Mouse (Mus musculus) intestine, embryonic 16.5 days (tissue): Measurements from ENCODE around the gene Abca13. TPM values are rescaled to one million over a fixed set of nuclear protein-coding genes. Genes with fewer than 3 reads are reported as not detected.

Experiments
- ATAC-seq: fragments of 200-750 bp; cut with Nextera tagmentation; 2 replicates; pipeline ENCODE4 v1.8.0; 2017; ENCODE audit warnings: moderate TSS enrichment, moderate library complexity
- H3K27ac ChIP-seq: fragments of 300-500 bp; sonication (generic); 2 replicates; pipeline ENCODE4 v1.5.1; 2014; ENCODE audit warnings: mild to moderate bottlenecking, low read length
- H3K27me3 ChIP-seq: fragments of 300-500 bp; sonication (generic); replicated peaks from 2 replicates; pipeline ENCODE4 v1.6.1; 2014; ENCODE audit warnings: low read length, control low read depth, mixed read lengths; ENCODE audit not compliant: control insufficient read depth, insufficient read depth
- H3K36me3 ChIP-seq: fragments of 300-500 bp; sonication (generic); 2 replicates; pipeline ENCODE4 v1.6.1; 2014; ENCODE audit warnings: low read length, control low read depth; ENCODE audit not compliant: control insufficient read depth, insufficient read depth
- H3K4me1 ChIP-seq: fragments of 300-500 bp; sonication (generic); 2 replicates; pipeline ENCODE4 v1.6.1; 2014; ENCODE audit warnings: low read length, control low read depth, mixed read lengths; ENCODE audit not compliant: control insufficient read depth, insufficient read depth
- H3K4me2 ChIP-seq: fragments of 300-500 bp; sonication (generic); 2 replicates; pipeline ENCODE4 v1.6.1; 2014; ENCODE audit warnings: low read depth, low read length, control low read depth
- H3K4me3 ChIP-seq: fragments of 300-500 bp; sonication (generic); 2 replicates; pipeline ENCODE4 v1.5.1; 2014; ENCODE audit warnings: mild to moderate bottlenecking, low read length
- H3K9ac ChIP-seq: fragments of 300-500 bp; sonication (generic); 2 replicates; pipeline ENCODE4 v1.6.1; 2014; ENCODE audit warnings: low read depth, low read length
- H3K9me3 ChIP-seq: fragments of 300-500 bp; sonication (generic); 2 replicates; pipeline ENCODE4 v1.6.1; 2016; ENCODE audit warnings: low read length, control low read depth; ENCODE audit not compliant: control insufficient read depth
- WGBS: fragments of 180-500 bp; shearing (Covaris S2); extraction: QIAGEN DNeasy Blood & Tissue Kit; methylation state at CpG from one replicate; pipeline ENCODE4 v1.1.7; 2014; 5-methylcytosine and 5-hydroxymethylcytosine counted together
- polyA plus RNA-seq: library from polyadenylated mRNA; unstranded; fragments of >200 nt; fragmentation: Nextera tagmentation; extraction: Ambion mirVana; gene quantifications from 2 replicates; pipeline ENCODE4 v1.2.1, GENCODE M21; 2015

Gene Abca13
- polyA plus RNA-seq, 1 experiment from 2014 or later = 0.89 TPM

- Histone ChIP-seq H3K36me3 (no peaks in the 10 kb centered on the region), H3K4me1 (no peaks in the 10 kb centered on the region), H3K9me3 (no peaks in the 10 kb centered on the region), H3K4me2 (no peak overlapping the region), H3K4me3 (no peak overlapping the region), H3K27me3 (no peaks in the 10 kb centered on the region), H3K27ac (no peak overlapping the region), H3K9ac (no peak overlapping the region)
- no peak for ATAC-seq
These were observed 416.5 kb downstream of the Abca13 start for GRCm38 (mm10) chr11:9608249-9608648.

DNA sequence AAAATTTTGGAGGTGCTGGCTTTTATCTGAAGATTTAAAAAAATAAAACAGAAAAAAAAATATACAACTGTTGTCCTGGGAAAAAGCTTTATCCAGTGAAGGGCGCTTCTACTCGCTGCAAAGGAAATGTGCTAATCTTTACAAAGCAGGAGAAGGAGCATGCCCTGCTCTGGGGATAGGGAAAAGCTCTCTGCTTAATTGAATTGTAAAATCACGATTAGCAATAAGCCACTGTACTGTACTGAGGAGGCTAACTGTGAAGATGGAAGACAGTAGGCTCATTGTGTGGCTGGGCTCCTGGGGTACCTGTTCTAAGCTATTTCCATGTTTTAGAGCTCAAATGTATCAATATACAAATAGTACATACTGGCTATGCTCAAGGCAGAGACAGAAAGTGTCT, 417.3 kb downstream of the Abca13 start:
- Histone ChIP-seq H3K9me3 (no peaks in the 10 kb centered on the region), H3K27me3 (no peaks in the 10 kb centered on the region), H3K4me1 (no peaks in the 10 kb centered on the region), H3K4me2 (no peak overlapping the region), H3K27ac (no peak overlapping the region), H3K9ac (no peak overlapping the region), H3K36me3 (no peaks in the 10 kb centered on the region), H3K4me3 (no peak overlapping the region)
- 69% methylated on average over 3 of the region's 3 CpGs for WGBS
- ATAC-seq = no peak

DNA sequence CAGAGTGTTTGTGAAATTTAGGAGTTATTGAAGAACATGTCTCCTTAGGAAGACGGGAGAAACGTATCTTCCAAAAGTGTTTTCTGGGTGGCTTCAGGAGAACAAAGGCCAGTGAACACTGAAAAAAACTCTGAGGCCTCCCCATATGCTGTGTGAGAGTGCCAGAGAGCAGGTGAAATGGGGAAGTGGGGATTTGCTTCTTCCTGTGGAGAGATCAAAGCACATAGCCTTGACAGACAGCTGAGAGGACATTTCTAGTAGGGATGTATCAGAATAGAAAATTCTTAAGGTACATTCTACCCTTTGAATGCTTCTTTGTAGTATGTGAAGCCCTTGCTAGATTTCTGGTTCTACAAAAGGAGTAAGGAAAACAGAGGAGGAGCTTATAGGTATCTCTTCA, 424.4 kb downstream of the Abca13 start:
- no peak overlapping the region for H3K4me3 ChIP-seq
- no peaks in the 10 kb centered on the region for H3K9me3 ChIP-seq
- H3K4me1 ChIP-seq = no peaks in the 10 kb centered on the region
- no peak for ATAC-seq
- no peak overlapping the region for H3K27ac ChIP-seq
- no peaks in the 10 kb centered on the region for H3K36me3 ChIP-seq
- 70% methylated on average over 2 of the region's 2 CpGs for WGBS
- no peaks in the 10 kb centered on the region for H3K27me3 ChIP-seq
- H3K4me2 ChIP-seq = no peak overlapping the region
- H3K9ac ChIP-seq = no peak overlapping the region

DNA sequence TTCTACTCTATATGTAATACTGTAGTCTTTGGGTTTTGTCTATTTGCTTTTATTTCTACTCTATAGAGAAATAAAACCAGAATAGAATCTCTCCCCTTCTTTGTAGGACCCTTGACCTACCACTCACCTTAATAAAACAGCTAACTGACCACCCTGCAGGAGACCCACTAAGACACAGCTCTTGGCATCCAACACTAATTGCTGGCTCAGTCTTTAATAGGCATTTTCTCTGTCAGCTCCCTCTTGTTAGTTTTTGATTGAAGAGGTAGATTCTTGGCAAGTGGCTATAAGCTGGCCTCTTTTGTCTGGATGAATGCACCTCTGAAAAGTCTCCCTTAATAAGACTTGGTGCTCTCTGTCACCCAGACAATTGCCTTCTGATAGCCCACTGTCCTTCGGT, 424.9 kb downstream of the Abca13 start:
- H3K27ac ChIP-seq = no peak overlapping the region
- H3K4me3 ChIP-seq = no peak overlapping the region
- H3K9me3 ChIP-seq = no peaks in the 10 kb centered on the region
- H3K4me1 ChIP-seq = no peaks in the 10 kb centered on the region
- no peaks in the 10 kb centered on the region for H3K36me3 ChIP-seq
- 83% methylated on average over 1 of the region's 1 CpGs for WGBS
- no peak overlapping the region for H3K9ac ChIP-seq
- no peak overlapping the region for H3K4me2 ChIP-seq
- no peak for ATAC-seq
- no peaks in the 10 kb centered on the region for H3K27me3 ChIP-seq

GRCm38 (mm10) chr11:9619986-9620385, 428.2 kb downstream of the Abca13 start:
- no peak overlapping the region for H3K9ac ChIP-seq
- no peak for ATAC-seq

GRCm38 (mm10) chr11:9622888-9623287, 431.1 kb downstream of the Abca13 start:
- no peak overlapping the region for H3K4me2 ChIP-seq
- WGBS = 91% methylated on average over 2 of the region's 2 CpGs
- ATAC-seq = no peak
- H3K9me3 ChIP-seq = no peaks in the 10 kb centered on the region
- no peak overlapping the region for H3K9ac ChIP-seq
- no peaks in the 10 kb centered on the region for H3K36me3 ChIP-seq
- H3K4me1 ChIP-seq = no peaks in the 10 kb centered on the region
- H3K27ac ChIP-seq = no peak overlapping the region
- H3K4me3 ChIP-seq = no peak overlapping the region
- no peaks in the 10 kb centered on the region for H3K27me3 ChIP-seq

More at GRCm38 (mm10) chr11:9619986-9620385, 428.2 kb downstream of the Abca13 start:
- Histone ChIP-seq H3K27ac (no peak overlapping the region), H3K36me3 (no peaks in the 10 kb centered on the region), H3K9me3 (no peaks in the 10 kb centered on the region), H3K4me1 (no peaks in the 10 kb centered on the region), H3K4me3 (no peak overlapping the region), H3K4me2 (no peak overlapping the region), H3K27me3 (no peaks in the 10 kb centered on the region)
- WGBS = 57% methylated on average over 1 of the region's 1 CpGs

DNA sequence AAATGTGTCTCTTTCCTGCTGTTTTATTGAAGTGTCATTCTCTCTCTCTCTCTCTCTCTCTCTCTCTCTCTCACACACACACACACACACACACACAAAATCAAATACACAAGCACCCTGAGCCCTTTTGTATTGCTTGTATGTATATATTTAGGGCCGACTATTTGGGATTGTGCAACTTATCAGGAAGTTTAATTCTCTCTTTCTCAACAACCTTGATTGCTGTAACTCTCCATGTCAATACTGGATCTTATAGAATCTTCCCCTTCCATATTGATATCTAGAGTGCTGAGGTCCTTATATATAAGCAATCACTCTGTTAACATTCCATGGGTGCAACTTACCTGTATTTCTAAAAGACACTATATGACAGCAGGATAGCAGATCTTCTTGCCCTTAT, 433.0 kb downstream of the Abca13 start:
- H3K4me2 ChIP-seq = no peak overlapping the region

GRCm38 (mm10) chr11:9625812-9626211, 434.1 kb downstream of the Abca13 start:
- no peaks in the 10 kb centered on the region for H3K4me1 ChIP-seq
- WGBS = 81% methylated on average over 1 of the region's 1 CpGs
- no peak overlapping the region for H3K9ac ChIP-seq
- H3K4me3 ChIP-seq = no peak overlapping the region
- no peaks in the 10 kb centered on the region for H3K27me3 ChIP-seq
- ATAC-seq = peak; percentile 69
- H3K9me3 ChIP-seq = no peaks in the 10 kb centered on the region
- H3K27ac ChIP-seq = no peak overlapping the region
- H3K36me3 ChIP-seq = no peaks in the 10 kb centered on the region
- H3K4me2 ChIP-seq = no peak overlapping the region

More for the DNA sequence above, 433.0 kb downstream of the Abca13 start:
- Histone ChIP-seq H3K36me3 (no peaks in the 10 kb centered on the region), H3K9ac (no peak overlapping the region), H3K27ac (no peak overlapping the region), H3K4me3 (no peak overlapping the region), H3K27me3 (no peaks in the 10 kb centered on the region), H3K4me1 (no peaks in the 10 kb centered on the region), H3K9me3 (no peaks in the 10 kb centered on the region)
- no peak for ATAC-seq
- 84% methylated on average over 1 of the region's 1 CpGs for WGBS

DNA sequence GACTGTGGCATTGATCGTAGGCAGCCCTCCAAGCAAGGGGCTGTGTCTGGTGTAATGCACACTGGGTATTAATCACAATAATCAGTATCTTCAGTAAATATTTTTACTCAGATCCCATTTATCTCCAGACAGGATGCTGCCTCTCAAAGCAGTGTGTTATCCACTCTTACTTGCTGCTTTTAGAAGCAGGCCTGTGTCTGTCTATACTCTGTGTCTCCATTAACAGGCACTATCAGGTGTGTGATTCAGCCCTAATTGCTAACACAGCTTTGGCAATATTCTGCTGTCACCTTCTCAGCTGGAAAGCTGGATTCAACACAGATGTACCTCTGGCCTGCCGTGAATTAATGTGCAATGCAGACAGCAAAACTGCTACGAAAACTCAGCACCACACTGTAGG, 455.5 kb downstream of the Abca13 start:
- no peak overlapping the region for H3K27ac ChIP-seq
- no peaks in the 10 kb centered on the region for H3K4me1 ChIP-seq
- no peak overlapping the region for H3K9ac ChIP-seq
- H3K9me3 ChIP-seq = no peaks in the 10 kb centered on the region; the same call in 1 of the 2 replicates
- no peak overlapping the region for H3K4me2 ChIP-seq
- H3K36me3 ChIP-seq = no peaks in the 10 kb centered on the region
- WGBS = 73% methylated on average over 3 of the region's 3 CpGs
- H3K4me3 ChIP-seq = no peak overlapping the region
- H3K27me3 ChIP-seq = no peaks in the 10 kb centered on the region
- no peak for ATAC-seq

DNA sequence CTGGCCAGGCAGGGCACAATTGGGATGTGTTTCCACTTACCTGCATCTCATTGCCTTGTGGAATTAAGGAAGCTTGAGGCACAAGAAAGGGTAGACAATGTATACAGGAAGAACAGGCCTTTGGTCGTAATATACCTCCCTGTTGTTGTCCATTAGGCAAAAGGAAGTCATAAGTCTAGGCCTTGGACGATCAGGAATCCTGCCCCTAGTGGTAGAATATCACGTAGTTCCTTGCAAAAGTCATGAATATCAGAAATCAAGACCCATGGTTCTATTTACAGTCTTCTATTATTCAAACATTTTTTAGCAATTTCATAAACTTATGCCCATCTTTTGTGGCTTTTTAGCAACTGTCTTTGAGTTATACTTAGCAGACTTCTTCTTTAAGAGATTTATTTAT, 456.2 kb downstream of the Abca13 start:
- no peaks in the 10 kb centered on the region; the same call in 1 of the 2 replicates for H3K9me3 ChIP-seq
- no peak overlapping the region for H3K4me2 ChIP-seq
- H3K27me3 ChIP-seq = no peaks in the 10 kb centered on the region
- no peak overlapping the region for H3K9ac ChIP-seq
- ATAC-seq = no peak
- H3K27ac ChIP-seq = no peak overlapping the region
- no peaks in the 10 kb centered on the region for H3K36me3 ChIP-seq
- H3K4me3 ChIP-seq = no peak overlapping the region
- H3K4me1 ChIP-seq = no peaks in the 10 kb centered on the region
- WGBS = 62% methylated on average over 3 of the region's 3 CpGs
